Mouse (Mus musculus): ENCODE data around the gene Spice1. TPM values are rescaled to one million over a fixed set of nuclear protein-coding genes. Genes with fewer than 3 reads are reported as not detected.

The Spice1 gene
- total RNA-seq, 1 experiment, result 15.3 TPM

GRCm38 (mm10) chr16:44410176-44410575 is 63.3 kb downstream of the Spice1 start:
- TF ChIP-seq CHD2 (IDR thresholded peaks at IDR 0.05; ENCODE audit: low read depth, low read length), result no peak
- no peak for TF ChIP-seq HCFC1 (IDR thresholded peaks at IDR 0.05; ENCODE audit: borderline replicate concordance, insufficient read depth, low read length)
- TF ChIP-seq ZNF384 (IDR thresholded peaks at IDR 0.05; ENCODE audit: low read depth, low read length), result no peak
- TF ChIP-seq MAFK (IDR thresholded peaks at IDR 0.05; ENCODE audit: insufficient read depth, low read depth, low read length), result no peak
- TF ChIP-seq ZC3H11A (IDR thresholded peaks at IDR 0.05; ENCODE audit: borderline replicate concordance, low read depth, low read length), result no peak
- no peak for DNase-seq (ENCODE audit: low read depth, low spot score)
- no peaks in the 10 kb centered on the region for H3K4me1 ChIP-seq (ENCODE audit: control insufficient read depth in 2 of 2, insufficient read depth in 2 of 2, low read length in 2 of 2, poor library complexity in 1 of 2)
- H3K27ac ChIP-seq (ENCODE audit: insufficient read depth, low read depth, low read length, poor library complexity, severe bottlenecking), result no peak overlapping the region
- no peak overlapping the region for H3K4me3 ChIP-seq (ENCODE audit: insufficient read depth in 1 of 2, low read depth in 1 of 2, low read length in 2 of 2, poor library complexity in 1 of 2, severe bottlenecking in 1 of 2)
- no peak overlapping the region for H3K9ac ChIP-seq (ENCODE audit: insufficient read depth, low read depth, low read length, poor library complexity, severe bottlenecking)
- in situ Hi-C loops (cut with MboI; ENCODE audit: low sequenced_read_pairs in 2 of 2, unreplicated experiment in 2 of 2), result no loop called here
- no peaks in the 10 kb centered on the region for H3K36me3 ChIP-seq (ENCODE audit: control insufficient read depth, insufficient read depth, low read length, poor library complexity, severe bottlenecking)
- H3K9me3 ChIP-seq (ENCODE audit: control insufficient read depth, insufficient read depth, low read depth, low read length), result no peaks in the 10 kb centered on the region

GRCm38 (mm10) chr16:44417596-44417995 is 70.7 kb downstream of the Spice1 start:
- TF ChIP-seq CHD2 (IDR thresholded peaks at IDR 0.05; ENCODE audit: low read depth, low read length), result no peak
- no peak for TF ChIP-seq HCFC1 (IDR thresholded peaks at IDR 0.05; ENCODE audit: borderline replicate concordance, insufficient read depth, low read length)
- TF ChIP-seq ZC3H11A (IDR thresholded peaks at IDR 0.05; ENCODE audit: borderline replicate concordance, low read depth, low read length), result no peak
- no peak for TF ChIP-seq MAFK (IDR thresholded peaks at IDR 0.05; ENCODE audit: insufficient read depth, low read depth, low read length)
- no peak for TF ChIP-seq ZNF384 (IDR thresholded peaks at IDR 0.05; ENCODE audit: low read depth, low read length)
- in situ Hi-C loops (cut with MboI; ENCODE audit: low sequenced_read_pairs in 2 of 2, unreplicated experiment in 2 of 2), result no loop called here

GRCm38 (mm10) chr16:44421735-44422134 is 74.8 kb downstream of the Spice1 start:
- in situ Hi-C loops (cut with MboI; ENCODE audit: low sequenced_read_pairs in 2 of 2, unreplicated experiment in 2 of 2), result no loop called here
- no peak for TF ChIP-seq HCFC1 (IDR thresholded peaks at IDR 0.05; ENCODE audit: borderline replicate concordance, insufficient read depth, low read length)
- no peak for TF ChIP-seq ZNF384 (IDR thresholded peaks at IDR 0.05; ENCODE audit: low read depth, low read length)
- TF ChIP-seq MAFK (IDR thresholded peaks at IDR 0.05; ENCODE audit: insufficient read depth, low read depth, low read length), result no peak
- TF ChIP-seq ZC3H11A (IDR thresholded peaks at IDR 0.05; ENCODE audit: borderline replicate concordance, low read depth, low read length), result no peak
- no peak for TF ChIP-seq CHD2 (IDR thresholded peaks at IDR 0.05; ENCODE audit: low read depth, low read length)
- Histone ChIP-seq H3K27ac (ENCODE audit: insufficient read depth, low read depth, low read length, poor library complexity, severe bottlenecking) (no peak overlapping the region), H3K9ac (ENCODE audit: insufficient read depth, low read depth, low read length, poor library complexity, severe bottlenecking) (no peak overlapping the region), H3K36me3 (ENCODE audit: control insufficient read depth, insufficient read depth, low read length, poor library complexity, severe bottlenecking) (no peaks in the 10 kb centered on the region), H3K4me3 (ENCODE audit: insufficient read depth in 1 of 2, low read depth in 1 of 2, low read length in 2 of 2, poor library complexity in 1 of 2, severe bottlenecking in 1 of 2) (no peak overlapping the region), H3K4me1 (ENCODE audit: control insufficient read depth in 2 of 2, insufficient read depth in 2 of 2, low read length in 2 of 2, poor library complexity in 1 of 2) (no peaks in the 10 kb centered on the region), H3K9me3 (ENCODE audit: control insufficient read depth, insufficient read depth, low read depth, low read length) (no peaks in the 10 kb centered on the region)
- DNase-seq (ENCODE audit: low read depth, low spot score), result no peak

More at GRCm38 (mm10) chr16:44417596-44417995, 70.7 kb downstream of the Spice1 start:
- Histone ChIP-seq H3K4me1 (ENCODE audit: control insufficient read depth in 2 of 2, insufficient read depth in 2 of 2, low read length in 2 of 2, poor library complexity in 1 of 2) (no peaks in the 10 kb centered on the region), H3K9ac (ENCODE audit: insufficient read depth, low read depth, low read length, poor library complexity, severe bottlenecking) (no peak overlapping the region), H3K9me3 (ENCODE audit: control insufficient read depth, insufficient read depth, low read depth, low read length) (no peaks in the 10 kb centered on the region), H3K36me3 (ENCODE audit: control insufficient read depth, insufficient read depth, low read length, poor library complexity, severe bottlenecking) (no peaks in the 10 kb centered on the region), H3K27ac (ENCODE audit: insufficient read depth, low read depth, low read length, poor library complexity, severe bottlenecking) (no peak overlapping the region), H3K4me3 (ENCODE audit: insufficient read depth in 1 of 2, low read depth in 1 of 2, low read length in 2 of 2, poor library complexity in 1 of 2, severe bottlenecking in 1 of 2) (no peak overlapping the region)
- DNase-seq (ENCODE audit: low read depth, low spot score), result no peak

GRCm38 (mm10) chr16:44423499-44423898 is 76.6 kb downstream of the Spice1 start:
- no peak for DNase-seq (ENCODE audit: low read depth, low spot score)
- H3K4me1 ChIP-seq (ENCODE audit: control insufficient read depth in 2 of 2, insufficient read depth in 2 of 2, low read length in 2 of 2, poor library complexity in 1 of 2), result no peaks in the 10 kb centered on the region
- H3K9me3 ChIP-seq (ENCODE audit: control insufficient read depth, insufficient read depth, low read depth, low read length), result no peaks in the 10 kb centered on the region
- H3K36me3 ChIP-seq (ENCODE audit: control insufficient read depth, insufficient read depth, low read length, poor library complexity, severe bottlenecking), result no peaks in the 10 kb centered on the region
- H3K27ac ChIP-seq (ENCODE audit: insufficient read depth, low read depth, low read length, poor library complexity, severe bottlenecking), result no peak overlapping the region
- in situ Hi-C loops (cut with MboI; ENCODE audit: low sequenced_read_pairs in 2 of 2, unreplicated experiment in 2 of 2), result no loop called here
- no peak for TF ChIP-seq ZNF384 (IDR thresholded peaks at IDR 0.05; ENCODE audit: low read depth, low read length)
- no peak for TF ChIP-seq MAFK (IDR thresholded peaks at IDR 0.05; ENCODE audit: insufficient read depth, low read depth, low read length)
- H3K9ac ChIP-seq (ENCODE audit: insufficient read depth, low read depth, low read length, poor library complexity, severe bottlenecking), result no peak overlapping the region
- no peak overlapping the region for H3K4me3 ChIP-seq (ENCODE audit: insufficient read depth in 1 of 2, low read depth in 1 of 2, low read length in 2 of 2, poor library complexity in 1 of 2, severe bottlenecking in 1 of 2)

GRCm38 (mm10) chr16:44428456-44428855 is 81.5 kb downstream of the Spice1 start:
- Histone ChIP-seq H3K36me3 (ENCODE audit: control insufficient read depth, insufficient read depth, low read length, poor library complexity, severe bottlenecking) (no peaks in the 10 kb centered on the region), H3K9ac (ENCODE audit: insufficient read depth, low read depth, low read length, poor library complexity, severe bottlenecking) (no peak overlapping the region), H3K4me3 (ENCODE audit: insufficient read depth in 1 of 2, low read depth in 1 of 2, low read length in 2 of 2, poor library complexity in 1 of 2, severe bottlenecking in 1 of 2) (no peak overlapping the region), H3K27ac (ENCODE audit: insufficient read depth, low read depth, low read length, poor library complexity, severe bottlenecking) (no peak overlapping the region), H3K9me3 (ENCODE audit: control insufficient read depth, insufficient read depth, low read depth, low read length) (no peaks in the 10 kb centered on the region), H3K4me1 (ENCODE audit: control insufficient read depth in 2 of 2, insufficient read depth in 2 of 2, low read length in 2 of 2, poor library complexity in 1 of 2) (no peaks in the 10 kb centered on the region)
- TF ChIP-seq MAFK (IDR thresholded peaks at IDR 0.05; ENCODE audit: insufficient read depth, low read depth, low read length), result no peak
- no peak for DNase-seq (ENCODE audit: low read depth, low spot score)
- in situ Hi-C loops (cut with MboI; ENCODE audit: low sequenced_read_pairs in 2 of 2, unreplicated experiment in 2 of 2), result no loop called here
